Mouse (Mus musculus) gastrocnemius, postnatal 25 days (tissue): ENCODE data around the gene Htr3a. TPM values are rescaled to one million over a fixed set of nuclear protein-coding genes. Genes with fewer than 3 reads are reported as not detected.

Experiments used
- DNase-seq: peaks from one replicate; pipeline ENCODE4 v3.0.0; 2022
- long read RNA-seq, 2 experiments: library from polyadenylated mRNA; stranded (forward); transcript quantifications; one replicate each; pipeline ENCODE4 v2.0.0; 2021
- total RNA-seq, 2 experiments: library from RNA; stranded (reverse); gene quantifications; 1 replicate in 1 of 2; 2 replicates in 1 of 2; pipeline ENCODE4 v1.2.3; 2021

The Htr3a gene
- total RNA-seq: not detected
- long read RNA-seq, experiment 1: 0 reads
- long read RNA-seq, experiment 2: 0 reads

DNA sequence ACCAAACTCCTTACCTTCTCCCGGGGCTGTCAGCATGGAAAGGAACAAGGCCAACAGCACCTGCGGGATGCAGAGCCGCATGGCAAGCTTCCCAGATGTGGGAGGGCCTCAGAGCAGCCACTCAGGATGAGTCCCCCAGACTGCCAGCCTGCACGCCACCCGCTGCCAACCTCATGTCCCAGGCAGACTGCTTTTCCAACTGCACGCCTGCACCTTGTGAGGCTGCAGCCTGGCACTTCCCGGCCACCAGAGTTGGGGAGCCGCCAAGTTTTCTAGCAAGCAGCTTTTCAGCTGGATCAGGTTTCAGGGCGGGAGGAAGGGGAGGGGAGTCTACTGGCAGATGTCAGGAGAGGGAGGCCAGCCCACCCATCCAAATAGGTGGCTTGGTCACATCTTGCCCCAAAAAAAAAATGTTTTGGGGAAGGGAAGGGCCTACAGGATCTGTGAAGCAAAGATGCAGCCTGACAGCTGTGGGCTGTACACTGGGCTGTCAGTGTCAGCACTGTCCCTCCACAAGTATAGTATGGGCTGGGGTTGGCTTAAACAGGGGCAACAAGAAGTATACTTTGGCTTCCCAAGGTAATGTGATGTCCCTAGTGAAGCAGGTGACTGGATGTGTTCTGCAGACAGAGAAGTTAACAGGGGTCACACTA lies at the start of gene Htr3a:
Gene Htr3a (minus strand): TSS at position 215 of the 653 bp plus-strand sequence.
- no peak for DNase-seq

DNA sequence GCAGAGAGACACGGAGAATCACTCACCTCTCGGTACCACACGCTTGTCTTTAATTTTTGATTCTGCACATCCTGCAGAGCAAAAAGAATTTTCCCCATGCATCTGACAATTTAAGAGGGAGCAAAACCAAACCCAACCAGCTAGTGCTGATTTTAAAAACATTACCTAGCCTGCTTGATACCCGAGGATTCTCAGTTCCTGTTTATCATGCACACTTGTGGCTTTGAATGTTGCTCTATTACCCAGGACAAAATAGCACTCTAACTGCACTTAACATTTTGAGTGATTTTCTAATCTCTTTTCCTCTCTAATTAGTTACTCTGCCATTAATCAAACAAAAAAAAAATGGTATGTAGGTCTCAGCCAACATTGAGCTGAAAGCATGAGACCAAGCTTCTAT lies 36.7 kb upstream of the Htr3a start:
- no peak for DNase-seq

DNA sequence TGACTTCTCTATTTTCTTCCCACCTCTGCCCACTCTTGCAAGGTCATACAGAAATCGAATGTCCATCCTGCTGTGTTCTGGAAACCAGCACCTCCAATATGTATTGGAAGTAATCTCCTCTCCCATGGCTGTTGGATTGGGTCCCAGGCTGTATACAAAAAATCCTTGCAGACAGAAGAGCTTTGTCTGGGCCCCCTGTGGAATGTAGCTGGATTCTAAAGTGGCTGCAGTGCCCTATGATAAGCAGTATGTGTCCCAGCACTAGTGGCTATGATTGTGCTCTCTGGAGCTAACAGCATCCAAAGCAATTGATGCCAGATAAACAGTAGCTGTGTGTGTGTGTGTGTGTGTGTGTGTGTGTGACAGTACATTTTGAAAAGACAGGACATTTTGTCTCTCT lies 31.4 kb upstream of the Htr3a start:
- DNase-seq: no peak

DNA sequence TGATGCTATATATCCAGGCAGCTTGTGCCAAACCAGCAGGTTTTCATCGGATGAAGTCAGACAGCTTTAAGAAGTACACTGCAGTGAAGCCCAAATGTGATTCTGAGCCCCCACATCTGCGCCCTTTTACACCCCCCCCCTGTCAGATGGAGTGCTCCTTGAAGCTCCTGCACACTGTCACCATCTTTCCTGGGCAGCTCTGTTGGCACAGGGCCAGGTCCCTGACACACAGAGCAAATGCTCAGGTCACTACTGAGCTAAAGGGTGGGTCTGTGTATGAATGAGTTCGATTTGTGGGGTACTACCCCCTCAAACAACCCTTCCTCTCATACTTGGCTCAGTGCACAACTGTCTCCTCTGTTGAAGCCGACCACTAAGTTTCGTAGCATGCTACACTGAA lies 18.5 kb upstream of the Htr3a start:
- no peak for DNase-seq

DNA sequence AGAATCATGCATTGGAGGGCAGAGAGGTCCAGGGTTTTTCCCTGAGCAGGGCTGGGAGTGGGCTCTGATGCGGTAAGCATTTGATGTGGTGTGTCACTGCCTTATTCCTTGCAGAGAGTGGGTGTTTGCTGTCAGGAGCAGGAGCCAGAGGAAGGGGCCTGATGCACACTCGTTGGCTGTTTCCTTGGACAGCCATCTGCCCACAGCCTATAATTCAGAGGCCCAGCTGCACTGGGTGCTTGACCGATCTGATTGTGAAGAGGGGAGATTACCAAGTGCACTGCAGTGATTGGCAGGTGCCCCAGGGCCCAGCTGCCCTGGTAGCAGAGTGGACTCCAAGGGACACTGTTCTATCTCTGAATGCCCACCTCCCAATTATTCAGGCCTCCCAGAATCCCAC lies 17.9 kb upstream of the Htr3a start:
- no peak for DNase-seq

DNA sequence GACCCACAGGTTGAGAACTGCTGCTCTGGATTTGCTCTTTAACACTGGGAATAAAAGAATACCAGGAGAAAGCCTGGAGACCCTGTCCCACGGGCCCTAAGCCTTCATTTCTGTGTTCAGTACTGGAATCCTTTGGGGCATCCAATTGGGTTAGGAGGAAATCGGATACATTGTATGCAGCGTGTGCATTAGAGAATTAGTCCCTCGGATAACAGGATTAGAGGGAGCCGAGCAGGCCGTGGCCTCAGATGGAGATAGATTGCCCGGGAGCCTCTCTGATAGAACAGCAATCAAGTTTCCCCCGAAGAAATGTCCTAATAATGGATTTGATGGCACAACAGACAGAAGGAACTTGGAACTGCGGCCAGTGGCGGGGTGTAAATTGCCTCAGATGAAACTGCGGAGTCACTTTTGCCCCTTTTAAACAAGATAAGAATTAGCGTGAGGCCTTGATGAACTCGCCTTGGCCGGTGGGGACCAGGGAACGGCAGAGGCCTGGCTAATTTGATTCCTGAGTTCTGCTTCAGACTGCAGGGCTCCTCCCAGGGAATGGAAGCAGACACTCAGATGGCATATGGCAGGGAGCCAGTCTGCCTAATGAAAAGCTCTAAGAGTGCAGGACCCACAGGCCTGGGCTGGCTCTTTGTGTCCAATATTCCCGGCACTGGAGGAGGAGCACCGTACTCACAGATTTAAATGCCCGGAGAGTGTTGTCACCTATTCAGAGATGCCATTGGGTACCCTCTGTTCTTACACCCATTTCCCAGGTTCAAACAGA lies 5.3 kb upstream of the Htr3a start:
- no peak for DNase-seq

DNA sequence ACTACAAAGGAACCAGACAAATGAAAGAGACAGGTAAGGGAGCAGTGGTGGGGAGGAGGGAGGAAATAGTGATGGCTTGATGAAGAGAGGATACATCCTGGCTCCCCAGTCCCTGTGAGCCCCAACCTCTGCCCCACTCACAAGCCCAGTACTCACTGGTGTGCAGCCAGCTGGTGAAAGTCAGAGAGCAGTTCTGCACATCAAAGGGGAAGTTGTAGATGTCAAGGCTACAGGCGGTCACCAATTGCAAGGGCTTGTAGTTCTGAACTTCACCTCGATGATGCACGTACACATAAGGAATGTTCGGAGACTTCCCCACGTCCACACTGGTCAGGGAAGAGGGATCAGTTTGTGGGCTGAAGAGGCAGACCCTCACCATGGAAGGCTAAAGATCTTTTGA lies 6.5 kb downstream of the Htr3a start:
- DNase-seq: no peak

DNA sequence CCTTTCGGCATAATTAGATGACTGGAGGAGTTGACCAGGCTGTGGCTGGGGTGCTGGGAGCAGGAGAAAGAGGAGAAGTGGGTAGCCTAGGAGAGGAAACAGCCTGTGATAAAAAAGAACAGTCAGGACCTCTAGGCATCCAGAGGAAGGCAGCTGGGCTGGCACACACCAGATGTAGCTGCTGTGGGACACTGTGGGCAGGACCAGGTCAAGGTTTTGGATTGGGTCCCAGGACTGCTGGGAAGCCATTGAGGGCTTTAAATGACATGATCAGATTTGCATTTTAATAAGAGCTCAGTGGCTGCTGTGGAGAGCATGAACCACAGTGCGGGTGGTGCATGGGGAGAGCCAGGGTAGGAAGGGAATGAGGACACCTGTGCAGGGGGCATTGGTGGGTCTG lies 7.1 kb downstream of the Htr3a start:
- DNase-seq: no peak

DNA sequence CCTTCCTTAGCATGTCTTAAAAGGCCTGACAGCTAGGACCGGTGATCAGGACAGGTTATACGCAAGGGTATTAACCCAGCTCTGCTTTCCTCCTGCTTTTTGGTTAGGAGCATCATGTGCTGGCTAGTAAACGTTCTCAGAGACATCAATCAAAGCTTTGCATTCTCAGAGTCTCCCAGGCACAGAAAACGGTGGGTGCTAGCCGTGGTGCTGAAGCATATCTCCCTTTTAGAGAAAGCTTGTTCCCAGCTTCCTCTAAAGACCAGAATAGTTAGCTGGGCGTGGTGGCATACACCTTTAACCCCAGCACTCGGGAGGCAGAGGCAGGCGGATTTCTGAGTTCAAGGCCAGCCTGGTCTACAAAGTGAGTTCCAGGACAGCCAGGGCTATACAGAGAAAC lies 12.3 kb downstream of the Htr3a start:
- no peak for DNase-seq

DNA sequence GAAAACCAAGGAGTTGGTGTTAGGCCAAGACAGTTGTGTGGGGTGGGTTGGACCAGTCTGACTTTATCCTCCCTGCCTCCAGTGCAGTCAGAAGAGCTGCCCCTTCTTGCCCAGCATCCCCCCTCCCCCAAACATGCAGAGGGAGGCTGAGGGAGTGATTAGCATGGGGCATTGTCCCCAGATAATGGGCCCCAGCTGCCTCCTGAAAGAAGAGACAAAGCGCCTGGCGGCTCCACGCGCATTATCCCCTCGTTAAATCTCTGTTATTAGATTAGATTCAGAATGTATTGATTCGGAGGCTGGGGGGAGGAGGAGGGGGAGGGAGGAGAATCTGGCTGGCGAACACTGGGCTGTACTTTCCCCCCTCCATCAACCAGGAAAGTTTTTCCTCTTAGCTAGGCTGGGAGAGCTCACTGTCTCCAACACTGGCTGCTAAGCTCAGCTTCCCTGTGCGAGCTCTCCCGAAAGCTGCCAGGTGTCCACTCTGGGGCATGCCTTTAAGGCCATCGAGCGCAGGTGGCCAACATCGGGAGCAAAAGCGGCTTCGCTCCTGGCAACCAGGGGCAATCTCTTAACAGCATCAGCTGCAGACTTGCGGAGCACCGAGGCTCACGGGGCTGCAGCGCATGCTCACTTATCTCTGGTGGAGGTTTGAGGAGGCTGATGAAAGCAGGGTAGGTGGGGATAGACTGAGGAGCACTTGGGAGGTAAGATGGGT lies 14.9 kb downstream of the Htr3a start:
- DNase-seq: no peak

DNA sequence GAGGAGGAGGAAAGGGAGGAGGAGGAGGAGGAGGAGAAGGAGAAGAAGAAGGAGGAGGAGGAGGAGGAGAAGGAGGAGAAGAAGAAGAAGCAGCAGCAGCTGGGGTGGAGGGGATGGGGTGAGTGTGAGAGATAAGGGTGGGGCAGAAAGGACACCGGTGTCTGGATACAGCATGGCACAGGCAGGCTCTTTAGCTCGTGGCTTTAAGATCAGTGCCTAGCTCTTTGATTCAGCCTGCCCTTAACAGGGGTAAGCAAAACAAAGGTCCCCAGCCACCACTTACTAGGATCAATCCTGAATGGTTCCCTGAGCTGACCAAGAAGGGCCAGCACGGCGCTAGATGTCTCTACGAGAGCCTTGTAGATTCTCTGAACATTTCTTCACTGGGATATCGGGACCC lies 16.1 kb downstream of the Htr3a start:
- DNase-seq: no peak

DNA sequence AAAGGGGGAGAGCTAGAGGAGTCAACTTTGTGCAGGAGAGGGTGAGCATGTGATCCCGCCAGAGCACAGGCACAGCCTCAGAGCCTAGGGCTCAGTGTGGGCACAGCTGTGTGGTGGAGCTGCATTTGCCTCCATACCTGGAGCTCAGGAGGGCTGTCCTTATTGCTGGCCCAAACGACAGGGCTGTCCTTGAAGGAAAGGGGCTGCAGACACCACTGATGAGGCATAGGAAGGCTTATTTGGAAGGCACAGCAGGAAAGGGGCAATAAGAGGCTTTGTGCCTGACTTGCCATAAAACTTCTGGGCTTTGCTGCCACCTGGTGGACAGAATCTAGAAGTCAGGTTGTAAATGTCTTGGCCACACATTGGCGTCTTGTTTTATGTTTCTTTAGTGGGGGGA lies 16.9 kb downstream of the Htr3a start:
- peak; percentile 41 for DNase-seq

DNA sequence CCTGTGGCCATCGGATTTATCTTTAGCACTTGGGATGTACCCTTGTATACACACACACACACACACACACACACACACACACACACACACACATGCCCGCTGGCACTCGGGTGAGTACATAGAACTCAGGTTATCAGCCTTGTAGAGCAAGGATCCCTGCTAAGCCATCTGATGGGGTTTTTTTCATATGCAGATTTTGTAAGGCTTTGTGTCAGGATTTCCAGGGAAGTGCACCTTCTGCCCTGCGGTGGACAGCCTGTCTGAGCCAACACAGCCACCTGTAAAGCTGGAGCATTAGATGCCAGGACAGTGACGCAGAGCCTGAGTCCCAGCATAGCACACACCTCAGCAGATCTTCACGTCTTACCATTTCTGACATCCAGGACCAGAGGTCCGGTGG lies 21.8 kb downstream of the Htr3a start:
- DNase-seq: no peak

DNA sequence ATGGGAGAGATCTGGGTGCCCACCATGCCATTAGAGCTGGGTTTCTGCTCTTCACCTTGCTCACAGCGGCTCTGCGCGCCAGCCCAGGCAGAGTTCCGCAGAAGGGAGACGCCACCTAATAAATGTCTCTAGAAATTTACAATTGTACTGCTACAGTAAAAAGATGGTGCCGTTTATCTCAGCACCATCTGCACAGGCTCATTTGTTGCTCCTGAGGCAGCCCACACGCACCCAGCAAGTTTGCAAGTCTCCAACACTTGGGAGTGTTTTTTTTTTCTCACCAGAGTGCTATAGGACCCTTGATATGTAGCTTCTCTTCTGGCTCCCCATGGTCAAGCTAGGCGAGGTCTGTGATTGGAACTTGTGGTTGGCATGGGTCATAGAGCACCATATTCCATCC lies 38.0 kb downstream of the Htr3a start:
- no peak for DNase-seq

DNA sequence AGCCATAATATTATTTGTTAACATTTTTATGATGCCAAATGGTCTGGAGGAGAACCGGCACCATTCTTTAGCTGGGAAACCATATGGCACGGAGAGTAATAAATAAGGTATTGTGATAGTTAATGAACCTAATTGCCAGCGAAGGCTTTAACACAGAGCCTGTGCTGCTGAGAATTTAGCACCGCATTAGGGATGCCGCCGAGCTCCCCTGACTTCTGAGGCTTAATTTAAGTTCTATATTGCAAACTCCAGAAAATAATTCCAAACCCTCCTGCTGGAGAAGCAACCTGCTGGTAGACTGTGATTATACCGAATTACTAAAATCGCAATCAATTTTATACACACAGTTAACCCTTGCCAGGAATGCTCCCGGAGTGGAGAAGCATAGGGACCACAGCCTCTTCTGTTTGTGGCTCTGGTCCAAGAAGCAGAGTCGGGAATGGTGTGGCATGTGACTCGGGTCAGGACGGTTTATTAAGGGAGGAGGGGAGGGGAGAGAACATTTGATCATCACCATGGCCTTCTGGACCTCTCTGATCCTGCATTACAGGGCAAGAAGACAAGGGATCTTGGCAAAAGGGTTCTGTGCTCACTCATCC lies 44.3 kb downstream of the Htr3a start:
- DNase-seq: no peak

DNA sequence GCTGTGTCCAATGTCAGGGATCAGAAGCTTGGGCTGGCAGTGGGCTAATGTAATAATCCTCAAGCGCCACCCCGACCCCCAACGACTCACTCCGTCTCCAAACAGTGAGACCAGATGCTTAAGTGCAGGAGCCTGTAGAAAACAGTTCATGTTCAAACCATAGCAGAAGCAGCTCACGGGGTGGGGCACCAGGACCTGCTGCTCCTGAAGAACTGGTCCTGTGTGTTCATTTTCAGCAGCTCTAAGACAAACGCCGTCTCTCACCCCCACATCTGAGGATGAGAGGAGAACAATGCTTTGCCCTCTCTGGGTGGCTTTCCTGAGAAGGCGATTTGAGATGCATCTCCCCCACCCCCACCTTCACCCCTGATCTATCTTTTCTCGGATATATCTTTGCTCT lies 45.7 kb downstream of the Htr3a start:
- DNase-seq: no peak

DNA sequence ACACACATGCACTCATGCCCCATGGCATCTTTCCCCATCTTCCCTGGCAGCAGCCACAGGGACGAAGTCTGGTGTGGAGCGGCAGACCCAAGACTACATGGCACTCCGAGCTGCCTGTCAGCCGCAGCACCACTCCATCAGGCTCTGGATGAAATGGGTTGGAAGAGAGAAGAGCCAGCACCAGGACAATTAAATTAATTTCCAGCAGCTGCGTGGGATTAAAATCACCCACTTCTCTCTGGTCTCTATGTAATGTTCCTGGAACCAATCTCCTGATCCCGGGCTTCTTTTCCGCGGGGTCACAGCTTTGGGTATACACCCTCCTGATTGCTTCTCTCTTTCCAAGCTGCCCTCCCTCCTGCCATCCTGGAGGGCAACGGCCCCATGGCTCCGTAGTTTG lies 49.4 kb downstream of the Htr3a start:
- no peak for DNase-seq

DNA sequence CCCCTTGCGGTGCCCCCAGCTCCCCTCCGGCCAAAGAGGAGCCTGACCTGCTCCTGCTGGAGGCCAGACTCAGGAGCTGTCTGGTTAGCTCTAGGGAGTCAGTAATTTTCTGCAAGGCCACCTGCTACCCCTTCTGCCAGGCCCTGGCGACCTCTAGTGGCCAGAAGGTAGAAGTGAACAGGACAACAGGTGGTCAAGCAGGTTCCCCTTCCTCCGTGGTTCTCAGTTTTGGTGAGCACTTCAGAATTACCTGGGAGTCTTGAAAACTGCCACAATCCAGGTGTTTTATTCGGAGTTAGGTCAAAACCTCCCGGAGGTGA lies 50.4 kb downstream of the Htr3a start:
- DNase-seq: peak; percentile 70

DNA sequence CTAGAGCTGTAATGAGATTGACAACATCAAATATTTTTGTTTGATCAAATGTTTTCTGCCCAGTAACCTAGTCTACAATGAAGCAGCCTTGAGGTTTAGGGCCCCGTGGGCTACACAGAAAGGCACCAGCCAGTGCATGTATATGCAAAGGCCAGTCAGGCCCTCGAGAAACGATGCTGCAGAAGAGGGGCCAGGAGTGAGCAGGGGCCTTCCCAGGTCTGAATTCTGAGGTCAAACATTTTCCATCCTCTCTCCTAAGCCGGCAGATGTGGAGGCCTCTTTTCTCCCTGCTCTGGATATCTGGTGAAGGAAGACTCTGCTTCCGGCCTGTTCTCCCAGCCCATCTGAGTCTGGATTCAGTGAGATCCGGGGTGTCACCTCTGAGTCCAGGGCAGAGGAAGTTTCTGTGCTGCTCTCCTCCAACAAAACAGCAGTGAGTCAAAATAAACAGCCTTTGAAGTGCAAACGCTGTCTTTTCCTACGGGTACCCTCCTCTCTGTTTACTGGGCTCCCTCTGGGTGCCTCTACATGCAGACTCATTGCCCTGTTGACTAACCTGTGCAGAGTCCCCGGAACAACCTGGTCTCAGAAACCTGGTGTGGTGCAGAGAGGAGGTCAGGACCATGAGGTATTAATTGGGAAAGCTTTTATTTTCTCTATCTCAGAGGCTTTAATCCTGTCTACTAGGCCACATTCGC lies 50.9 kb downstream of the Htr3a start:
- DNase-seq: no peak

DNA sequence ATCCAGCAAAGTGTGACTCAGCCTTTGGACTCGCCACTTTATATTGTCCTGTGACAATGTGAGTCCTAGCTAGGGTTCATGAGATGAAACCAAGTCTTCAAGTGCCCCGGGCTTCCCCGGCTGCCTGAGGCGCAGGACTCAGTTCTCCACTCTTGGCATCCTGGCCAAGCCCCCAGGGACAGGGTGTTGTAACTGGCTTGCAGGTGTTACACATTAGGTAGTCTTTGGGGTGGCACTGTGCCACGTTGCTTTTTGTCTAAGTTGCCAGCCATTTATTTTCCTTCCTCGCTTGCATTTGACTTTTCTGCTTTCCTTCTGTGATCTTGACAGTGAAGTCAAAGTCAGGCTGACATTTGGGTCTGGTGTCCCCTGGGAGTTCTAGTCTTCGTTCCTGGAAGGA lies 53.0 kb downstream of the Htr3a start:
- no peak for DNase-seq

DNA sequence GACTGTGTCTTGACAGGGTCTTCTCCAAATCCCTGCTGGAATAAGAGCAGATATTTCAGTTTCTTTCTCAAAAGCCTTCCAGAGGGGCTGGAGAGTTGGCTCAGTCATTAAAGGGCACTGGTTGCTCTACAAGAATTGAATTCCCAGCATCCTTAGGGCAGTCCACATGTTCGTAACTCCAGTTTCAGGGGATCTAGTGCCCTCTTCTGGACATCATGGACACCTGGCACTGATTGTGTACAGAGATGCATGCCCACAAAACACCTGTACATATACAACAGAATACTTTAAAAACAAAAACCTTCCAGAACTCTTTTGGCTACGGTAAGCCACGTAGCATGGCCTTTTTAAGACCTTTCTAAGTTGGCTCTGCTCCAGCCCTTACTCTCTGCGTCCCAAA lies 54.7 kb downstream of the Htr3a start:
- DNase-seq: no peak

DNA sequence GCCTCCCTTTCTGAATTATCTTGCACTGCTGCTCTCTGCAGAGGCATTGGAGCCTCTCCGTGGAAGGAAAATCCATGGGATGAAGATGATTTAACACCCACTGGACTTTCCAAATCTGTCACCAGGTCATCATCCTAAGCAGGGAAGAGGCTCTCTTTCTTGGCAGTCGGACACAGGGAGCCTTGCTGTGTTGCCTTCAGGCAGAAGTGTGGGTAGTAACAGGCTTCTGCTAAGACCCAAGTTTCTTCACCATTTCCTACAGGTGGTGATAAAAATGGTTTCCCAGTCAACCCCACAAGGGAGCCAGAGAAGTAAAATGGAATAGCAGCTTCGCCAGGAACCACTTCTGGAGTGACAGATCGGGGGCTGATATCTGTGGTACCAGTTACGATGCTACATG lies 61.4 kb downstream of the Htr3a start:
- no peak for DNase-seq
